Mouse (Mus musculus) embryo, embryonic 10 days (tissue): Measurements from ENCODE around the gene Sftpd.

ENCODE experiments used
- DNase-seq: peaks from one replicate; pipeline ENCODE4 v3.0.0-alpha.2; 2015; ENCODE audit warnings: low spot score

Sftpd gene

DNA sequence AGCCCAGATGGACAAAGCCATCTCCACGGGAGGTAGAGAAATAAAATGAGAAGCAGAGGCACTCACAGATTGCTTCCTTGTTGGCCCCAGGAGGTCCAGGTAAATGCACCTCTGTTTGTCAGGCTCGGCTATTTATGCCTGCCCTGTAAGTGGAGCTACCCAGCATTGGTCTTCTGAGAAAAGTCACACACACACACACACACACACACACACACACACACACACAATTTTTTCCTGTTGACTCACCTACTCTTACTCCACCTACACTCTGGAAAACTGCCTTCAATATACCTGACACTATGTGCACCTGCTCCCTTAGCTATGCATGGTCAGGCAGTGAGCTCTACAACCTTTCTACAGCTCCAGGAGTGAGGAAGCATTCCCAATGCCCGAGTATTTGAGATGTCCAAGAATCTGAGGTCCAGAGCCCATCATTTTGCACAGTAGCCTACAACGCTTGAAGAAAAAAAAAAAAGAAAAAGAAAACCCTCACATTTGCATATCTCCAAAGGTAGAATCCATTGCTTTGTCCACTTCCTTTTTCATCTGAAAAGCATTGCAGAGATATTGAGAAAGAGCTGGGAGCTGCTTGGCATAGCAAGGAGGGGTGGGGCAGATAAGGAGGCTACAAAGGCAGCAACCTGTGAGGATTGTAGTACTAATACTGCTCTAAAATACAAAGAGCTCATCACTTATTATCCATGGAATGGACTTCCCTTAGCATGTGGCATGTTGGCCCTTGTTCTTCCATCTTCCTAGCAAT is at the start of gene Sftpd:
TSS of gene Sftpd (minus strand) at position 91 of the 763 bp plus-strand sequence.
- DNase-seq, result no peak

DNA sequence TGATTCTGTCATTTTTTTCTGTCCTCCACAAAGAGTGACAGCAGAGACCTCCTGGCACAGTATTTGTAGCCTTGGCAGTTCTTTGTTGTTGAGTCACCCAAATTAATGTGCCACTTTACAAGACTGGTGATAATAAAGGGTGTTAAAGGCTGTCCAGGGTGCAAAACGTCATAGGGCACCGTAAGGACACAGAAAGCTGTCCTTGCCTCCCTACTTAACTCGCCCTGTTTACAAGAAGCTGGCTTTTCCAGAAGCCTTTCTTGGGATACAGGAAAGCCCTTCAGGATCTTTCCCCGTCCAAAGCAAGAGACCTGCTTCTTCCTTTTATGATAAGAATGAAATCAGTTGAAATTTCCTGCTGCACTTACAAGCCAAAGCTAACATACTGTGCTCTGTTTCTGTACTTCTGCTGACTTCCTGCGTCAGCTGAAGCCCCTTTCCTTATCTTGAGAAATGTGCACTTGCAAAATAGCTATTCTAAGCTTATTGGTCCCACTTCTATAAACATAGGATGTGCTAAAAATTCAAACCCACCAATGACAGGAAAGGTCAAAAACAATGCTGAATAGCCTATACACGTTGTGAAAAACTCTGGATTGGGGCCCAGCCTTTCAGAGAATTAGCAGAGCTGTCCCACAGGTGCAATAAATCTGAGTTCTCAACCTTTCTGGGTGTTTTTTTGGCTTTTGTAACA is 13.2 kb upstream of the Sftpd start:
- peak; percentile 2 for DNase-seq

DNA sequence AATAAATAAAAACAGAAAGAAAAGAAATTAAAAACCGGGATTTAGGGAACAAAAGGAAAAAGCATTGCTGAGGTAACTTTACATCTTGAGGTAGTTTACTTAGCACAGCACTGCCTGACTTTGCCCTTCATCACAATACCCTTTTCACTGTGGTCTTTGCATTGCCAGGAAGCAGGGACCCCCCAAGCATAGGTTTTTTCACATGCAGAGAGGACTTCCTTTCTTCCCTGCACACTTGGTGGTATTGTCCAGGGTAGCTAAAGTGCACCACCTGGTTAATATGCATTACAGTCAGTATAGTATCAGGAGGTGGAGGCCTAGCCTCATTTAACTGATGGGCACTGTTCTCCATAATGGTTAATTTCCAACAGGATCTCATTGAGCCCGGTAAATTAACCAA is 4.5 kb upstream of the Sftpd start:
- DNase-seq, result no peak

DNA sequence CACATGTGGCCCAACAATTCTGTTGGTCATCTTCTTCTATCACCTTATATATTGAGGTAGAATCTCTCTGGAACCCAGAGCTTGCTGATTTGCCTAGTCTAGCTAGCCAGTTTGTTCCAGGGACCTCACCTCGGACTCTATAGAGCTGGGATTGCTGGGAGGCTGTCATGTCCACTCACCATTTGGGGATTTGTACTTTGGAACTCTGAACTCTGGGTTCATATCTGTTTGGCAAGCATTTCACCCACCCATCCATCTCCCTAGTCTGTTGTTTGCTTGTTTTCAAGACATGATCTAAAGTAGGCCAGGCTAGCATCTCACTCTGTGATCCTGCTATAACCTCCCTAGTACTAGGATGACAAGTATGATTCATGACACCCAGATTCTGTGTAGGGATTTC is 10.1 kb downstream of the Sftpd start:
- DNase-seq, result no peak

DNA sequence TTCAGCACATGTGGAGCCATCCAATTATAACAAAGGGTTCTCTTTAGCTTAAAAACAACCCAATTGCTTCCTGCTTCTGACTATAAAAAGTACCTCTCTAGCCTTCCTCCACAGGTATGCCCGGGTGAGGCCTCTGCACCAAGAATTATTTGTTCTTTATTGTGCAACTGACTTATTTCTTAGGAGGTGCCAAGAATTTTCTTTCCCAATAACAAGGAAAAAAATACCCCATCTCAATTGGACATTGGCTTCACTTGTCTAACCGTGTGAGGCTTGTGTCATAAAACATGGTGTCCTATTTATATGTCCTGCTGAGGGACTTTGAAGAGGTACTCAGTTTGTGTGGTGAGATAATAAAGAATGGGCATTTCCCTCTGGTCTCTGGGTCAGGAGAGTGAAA is 14.4 kb downstream of the Sftpd start:
- DNase-seq, result no peak

DNA sequence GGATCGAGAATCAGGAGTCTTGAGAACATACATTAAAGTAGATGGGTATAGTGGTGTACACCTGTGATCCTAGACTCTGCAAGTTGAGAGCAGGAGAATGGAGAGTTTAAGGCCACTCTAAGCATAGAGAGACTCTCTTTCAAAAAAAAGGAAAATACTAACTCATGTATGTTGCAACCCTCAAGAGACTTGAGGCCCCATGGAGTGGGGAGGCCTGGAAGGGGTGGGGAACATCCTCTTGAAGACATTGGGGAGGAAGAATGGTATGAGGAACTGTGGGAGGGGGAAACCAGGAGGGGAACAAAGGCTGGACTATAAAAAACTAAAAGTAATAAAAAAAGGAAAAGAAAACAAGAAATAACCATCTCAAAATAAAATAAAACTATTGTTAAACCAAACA is 16.4 kb downstream of the Sftpd start:
- DNase-seq, result no peak

DNA sequence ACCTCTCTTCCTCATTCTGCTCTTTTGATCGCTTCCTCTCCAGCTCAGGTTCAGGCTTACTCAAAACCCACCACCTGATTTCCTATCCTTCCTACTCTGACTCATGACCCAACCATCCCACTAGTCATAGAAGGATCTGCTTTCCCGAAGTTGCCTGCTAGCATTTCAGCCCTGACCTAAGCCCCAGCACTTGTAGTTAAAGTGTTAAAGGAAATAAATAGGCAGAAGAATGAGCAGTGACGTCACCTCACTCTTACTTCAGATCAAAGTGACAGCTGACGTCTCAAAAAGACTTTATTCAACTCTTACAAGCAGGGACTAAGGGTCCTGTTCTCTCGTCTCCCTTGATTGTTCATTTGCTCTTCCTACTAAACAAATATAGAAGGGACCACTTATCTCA is 17.7 kb downstream of the Sftpd start:
- DNase-seq, result no peak

DNA sequence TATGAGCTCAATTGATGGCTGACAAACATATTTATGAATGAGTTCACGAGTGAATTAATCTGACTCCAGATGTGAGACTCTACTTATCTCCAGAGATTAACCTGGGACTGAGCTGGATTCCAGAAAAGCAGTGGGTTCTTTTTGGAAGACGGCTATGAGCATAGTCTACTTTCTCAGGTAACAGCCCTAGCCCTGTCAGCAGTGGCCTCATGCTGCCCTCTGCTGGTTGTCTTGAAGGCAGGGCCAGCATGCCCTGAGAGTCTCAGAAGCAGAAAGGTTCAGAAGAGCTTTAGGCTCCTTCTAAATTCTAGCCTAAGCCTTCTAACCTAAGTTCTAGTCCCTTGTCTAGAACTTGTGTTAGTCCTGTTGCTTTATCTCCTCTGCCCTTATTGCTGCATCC is 22.3 kb downstream of the Sftpd start:
- DNase-seq, result peak; percentile 66

DNA sequence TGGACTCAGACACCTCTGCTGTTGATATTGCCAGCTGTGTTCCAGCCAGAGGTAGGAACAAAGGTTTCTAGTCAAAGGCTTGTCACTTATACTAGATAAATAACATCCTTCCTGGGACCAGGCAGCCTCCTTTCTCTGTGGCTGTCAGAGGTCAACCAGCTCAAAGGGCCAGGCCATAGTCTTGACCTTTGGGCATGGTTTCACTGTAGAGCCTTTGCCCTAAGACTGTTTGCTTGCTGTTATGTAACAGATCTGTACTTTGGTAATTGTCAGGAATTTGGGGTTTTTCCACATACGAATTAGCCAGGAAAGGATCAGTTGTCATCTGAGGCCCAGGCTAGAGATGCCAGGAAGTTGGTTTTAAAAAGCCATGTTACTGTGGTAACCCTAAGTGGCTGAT is 24.2 kb downstream of the Sftpd start:
- peak; percentile 38 for DNase-seq

DNA sequence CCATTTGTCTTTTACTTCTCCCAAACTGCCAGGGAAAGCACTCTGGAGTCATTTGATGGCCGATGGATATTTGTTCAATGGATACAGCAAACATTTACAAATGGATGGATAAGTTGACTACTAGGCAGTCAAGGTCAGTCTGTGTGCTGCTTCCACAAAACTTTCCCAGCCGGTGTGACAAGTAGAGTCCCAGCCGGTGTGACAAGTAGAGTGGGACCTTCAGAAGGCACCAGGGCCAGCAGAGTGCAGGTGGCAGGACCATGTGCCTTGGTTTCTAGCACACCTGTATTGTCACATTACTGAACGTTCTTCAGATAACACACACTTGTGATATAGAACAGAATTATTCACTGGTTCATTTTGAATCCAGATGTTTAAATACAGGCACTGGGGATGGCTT is 24.9 kb downstream of the Sftpd start:
- no peak for DNase-seq

DNA sequence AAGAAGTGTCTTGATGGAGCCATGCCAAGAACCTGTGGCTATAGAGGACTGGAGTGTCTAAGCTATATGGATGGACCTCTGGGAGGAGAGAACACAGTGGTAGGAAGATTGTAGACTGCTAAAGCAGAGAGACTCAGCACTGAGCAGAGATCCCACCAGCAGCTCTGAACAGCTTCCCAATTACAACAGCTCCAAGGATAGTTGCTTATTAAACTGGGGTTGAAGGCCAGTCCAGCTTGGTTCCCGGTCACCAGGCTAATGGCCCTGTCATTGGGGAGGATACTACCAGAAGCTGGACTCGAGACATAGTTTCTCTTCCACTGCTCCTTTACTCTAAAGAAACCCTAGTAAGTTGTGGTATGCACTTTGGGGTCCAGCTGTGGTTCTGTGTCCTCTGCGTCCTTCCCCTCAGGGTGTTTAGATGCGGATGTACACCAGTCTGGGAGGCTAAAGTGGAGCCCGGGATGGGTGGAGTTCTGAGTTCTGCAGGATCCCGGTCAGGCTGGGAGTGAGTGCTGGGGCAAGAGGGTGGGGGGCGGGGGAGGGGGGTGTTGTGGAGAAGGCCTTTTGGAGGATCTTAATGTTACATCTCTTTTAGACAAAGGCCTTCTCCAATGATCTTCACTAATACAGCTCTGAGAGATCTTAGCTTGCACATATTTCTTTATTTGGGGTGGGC is 33.6 kb downstream of the Sftpd start, which contains the start of gene Mbl1:
TSS of gene Mbl1 (plus strand) at position 239 of the 679 bp plus-strand sequence.
- DNase-seq, result no peak

DNA sequence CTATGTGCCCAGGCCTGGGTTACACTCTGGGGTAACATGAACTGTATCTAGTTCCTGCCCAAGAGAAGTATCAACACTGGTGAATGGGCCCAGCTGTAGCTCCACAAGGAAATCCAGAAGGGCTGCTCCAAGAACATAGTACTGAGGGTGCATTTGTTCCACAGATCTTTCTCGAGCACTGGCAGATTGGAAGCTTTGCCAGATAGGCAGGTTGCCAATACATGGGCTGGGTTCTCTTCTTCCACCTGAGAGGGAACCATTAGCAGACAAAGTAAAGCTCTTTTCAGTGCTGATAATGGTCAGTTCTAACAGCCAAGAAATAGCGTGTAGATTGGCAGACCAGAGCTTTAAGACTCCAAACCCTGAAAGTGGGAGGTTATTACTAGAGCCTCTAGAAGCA is 37.6 kb downstream of the Sftpd start:
- DNase-seq, result no peak

DNA sequence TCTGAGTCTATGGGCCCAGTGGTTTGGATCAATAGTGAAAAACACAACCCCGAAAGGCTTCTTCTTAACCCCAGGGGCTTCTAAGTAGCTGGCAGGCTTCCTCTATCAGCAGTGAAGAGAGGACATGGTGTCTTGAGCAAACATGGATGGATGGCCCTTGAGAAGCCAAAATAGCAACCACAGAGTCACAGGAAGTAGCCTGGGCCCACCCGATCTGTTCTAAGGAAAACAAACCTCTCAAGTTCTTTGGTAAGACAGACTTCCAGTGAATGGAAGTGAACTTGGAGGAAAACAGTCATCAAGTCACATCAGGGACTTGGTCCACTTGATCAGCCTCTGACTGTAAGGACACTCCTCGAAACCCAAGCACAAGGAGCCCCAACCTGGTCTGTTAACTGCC is 38.0 kb downstream of the Sftpd start:
- no peak for DNase-seq

DNA sequence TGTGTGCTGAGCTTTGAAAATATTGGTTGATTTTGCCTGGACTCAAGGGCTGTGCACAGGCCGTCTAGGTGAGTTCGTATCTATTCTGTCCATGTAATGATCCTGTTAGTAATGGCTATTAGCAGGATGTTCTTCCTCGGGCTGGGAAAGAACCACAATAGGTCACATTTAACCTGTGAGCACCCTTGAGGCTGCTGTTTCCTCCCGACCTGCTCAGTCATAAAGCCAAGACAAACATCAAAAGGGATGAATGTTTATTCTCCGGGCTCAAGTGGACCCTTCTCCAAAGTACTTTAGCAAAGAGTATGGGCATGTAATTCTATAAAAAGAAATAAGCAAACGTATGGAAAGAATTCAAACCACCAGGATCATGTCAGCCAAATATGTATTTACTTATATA is 38.9 kb downstream of the Sftpd start:
- DNase-seq, result no peak

DNA sequence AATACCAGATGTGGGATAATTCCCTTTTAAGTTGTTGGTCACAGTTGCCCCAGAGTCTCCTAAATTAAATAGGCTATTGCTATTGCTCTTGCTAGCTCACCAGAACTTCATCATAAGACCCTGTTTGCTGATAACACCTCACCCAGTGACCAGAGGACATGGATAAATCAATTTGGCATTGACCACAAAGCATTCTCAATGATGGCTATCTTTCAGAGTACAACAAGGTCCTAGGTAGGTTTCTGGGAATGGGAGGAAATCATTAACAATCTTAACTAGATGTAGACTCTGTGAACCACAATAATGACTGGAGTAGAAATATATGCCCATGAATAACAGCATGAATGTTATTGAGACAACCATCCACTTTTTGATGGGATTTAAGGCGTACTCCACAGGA is 44.3 kb downstream of the Sftpd start:
- DNase-seq, result no peak

DNA sequence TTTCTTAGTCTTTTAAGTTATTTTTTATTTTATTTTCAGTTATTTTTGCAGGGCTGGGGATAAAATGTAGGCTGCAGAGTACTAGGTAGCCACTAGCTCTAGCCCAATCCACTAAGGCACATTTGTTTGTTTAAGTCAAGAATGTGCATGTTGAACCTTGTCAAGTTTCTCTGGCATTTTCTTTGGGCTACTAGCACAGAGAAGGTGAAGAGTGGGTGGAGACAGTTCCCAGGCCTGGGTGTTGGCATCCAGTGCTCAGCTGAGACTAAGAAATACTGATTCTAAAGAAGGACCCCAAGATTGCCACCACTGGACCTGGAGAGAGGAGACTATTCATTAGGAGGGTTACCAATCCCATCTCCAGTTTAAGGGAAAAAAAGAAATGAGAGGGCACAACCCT is 47.9 kb downstream of the Sftpd start:
- DNase-seq, result no peak

DNA sequence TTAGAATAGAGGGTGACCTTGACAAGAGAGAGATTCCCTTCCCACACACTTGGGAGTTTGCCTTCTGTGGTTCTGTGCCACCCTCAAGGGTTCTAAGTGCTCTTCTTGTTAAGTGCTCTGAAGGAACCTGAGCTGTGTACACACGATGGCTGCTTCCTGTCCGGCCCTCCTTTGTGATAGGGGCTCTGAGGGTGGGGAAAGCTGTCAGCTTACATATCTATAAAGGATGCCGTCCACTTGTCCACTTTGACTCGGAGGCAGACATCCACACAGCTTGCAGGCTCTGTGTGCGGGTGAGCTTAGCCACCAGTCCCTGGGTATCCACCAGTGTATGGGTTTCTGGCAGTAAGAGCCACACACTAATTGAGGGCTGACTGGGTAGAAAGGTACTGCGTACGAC is 53.4 kb downstream of the Sftpd start, which contains the start of gene Sftpa1:
TSS of gene Sftpa1 (plus strand) at position 243 of the 400 bp plus-strand sequence.
- no peak for DNase-seq

DNA sequence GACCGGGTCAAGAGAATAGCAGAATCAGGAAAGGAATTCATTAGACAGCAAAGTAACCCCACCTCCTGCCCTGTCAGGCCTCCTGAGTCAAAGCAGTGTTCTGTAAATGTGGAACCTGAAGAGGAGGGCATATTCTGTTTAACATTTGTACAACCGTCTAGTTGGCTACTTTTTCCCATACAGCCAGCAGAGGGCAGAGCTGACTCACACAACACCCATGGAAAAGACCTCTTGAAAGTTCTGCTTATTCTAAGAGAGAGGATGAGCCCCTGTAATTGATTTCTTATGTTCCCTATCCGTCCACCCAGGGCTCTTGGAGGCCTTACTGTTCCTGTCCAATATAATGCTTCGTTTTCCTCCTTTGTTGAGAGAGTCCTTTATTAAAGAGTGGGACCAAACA is 57.0 kb downstream of the Sftpd start:
- peak; percentile 70 for DNase-seq

DNA sequence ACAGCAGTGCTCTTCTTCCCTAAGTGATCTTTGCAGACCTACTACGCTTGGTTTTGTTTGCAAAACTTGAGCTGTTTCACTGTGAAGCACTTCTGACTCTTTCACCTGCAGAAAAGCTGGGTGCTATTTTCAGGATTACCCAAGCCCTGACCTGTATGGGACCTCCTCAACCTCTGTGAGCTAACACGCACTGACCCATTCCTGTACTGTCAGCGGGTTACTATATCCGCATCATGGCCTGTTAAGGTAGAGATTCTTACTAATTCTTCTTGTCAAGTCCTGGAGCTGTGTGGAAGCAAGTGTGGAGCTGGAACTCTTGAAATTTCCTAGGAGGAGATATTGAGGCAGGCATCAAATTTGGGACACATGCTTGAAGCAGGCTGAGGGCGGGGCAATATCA is 60.3 kb downstream of the Sftpd start:
- no peak for DNase-seq
